Mouse (Mus musculus): ENCODE measurements around the gene Wdfy2. TPM values are rescaled to one million over a fixed set of nuclear protein-coding genes. Genes with fewer than 3 reads are reported as not detected.

Gene Wdfy2
- polyA plus RNA-seq, 1 experiment from 2014 or later, result 7.4 TPM

GRCm38 (mm10) chr14:62937675-62938074 lies 100.2 kb downstream of the Wdfy2 start:
- Histone ChIP-seq H3K4me3 (replicated peaks) (no peak overlapping the region), H3K4me2 (no peak overlapping the region), H3K27me3 (replicated peaks) (no peaks in the 10 kb centered on the region), H3K36me3 (peaks cover 6% of the 10 kb centered on the region; the same call in 1 of the 2 replicates), H3K4me1 (peaks cover 6% of the 10 kb centered on the region; the same call in 1 of the 2 replicates), H3K9me3 (replicated peaks) (no peaks in the 10 kb centered on the region), H3K27ac (replicated peaks) (no peak overlapping the region), H3K9ac (replicated peaks) (no peak overlapping the region)
- WGBS, result 43% methylated on average over 5 of the region's 5 CpGs
- no peak for ATAC-seq (ENCODE audit: low FRiP score)

- no peaks in the 10 kb centered on the region for H3K27me3 ChIP-seq (replicated peaks)
These were observed 102.0 kb downstream of the Wdfy2 start for GRCm38 (mm10) chr14:62939435-62939834.

GRCm38 (mm10) chr14:62940383-62941074 lies 103.1 kb downstream of the Wdfy2 start:
- 73% methylated on average over 14 of the region's 14 CpGs for WGBS
- no peak overlapping the region for H3K9ac ChIP-seq (replicated peaks)
- no peak overlapping the region for H3K4me3 ChIP-seq (replicated peaks)
- no peak overlapping the region for H3K4me2 ChIP-seq
- peaks cover 6% of the 10 kb centered on the region; the same call in 1 of the 2 replicates for H3K4me1 ChIP-seq
- H3K9me3 ChIP-seq (replicated peaks), result no peaks in the 10 kb centered on the region
- no peak overlapping the region for H3K27ac ChIP-seq (replicated peaks)
- peaks cover 14% of the 10 kb centered on the region; the same call in 1 of the 2 replicates for H3K36me3 ChIP-seq
- ATAC-seq (ENCODE audit: low FRiP score), result no peak
- no peaks in the 10 kb centered on the region for H3K27me3 ChIP-seq (replicated peaks)

More at GRCm38 (mm10) chr14:62939435-62939834, 102.0 kb downstream of the Wdfy2 start:
- Histone ChIP-seq H3K4me2 (no peak overlapping the region), H3K27ac (replicated peaks) (no peak overlapping the region), H3K4me1 (peaks cover 6% of the 10 kb centered on the region; the same call in 1 of the 2 replicates), H3K9me3 (replicated peaks) (no peaks in the 10 kb centered on the region), H3K36me3 (peaks cover 11% of the 10 kb centered on the region; the same call in 1 of the 2 replicates), H3K4me3 (replicated peaks) (no peak overlapping the region), H3K9ac (replicated peaks) (no peak overlapping the region)
- 95% methylated on average over 3 of the region's 3 CpGs for WGBS
- no peak for ATAC-seq (ENCODE audit: low FRiP score)

GRCm38 (mm10) chr14:62946794-62947193 lies 109.3 kb downstream of the Wdfy2 start:
- no peak overlapping the region for H3K4me3 ChIP-seq (replicated peaks)
- no peaks in the 10 kb centered on the region for H3K9me3 ChIP-seq (replicated peaks)
- no peak overlapping the region for H3K9ac ChIP-seq (replicated peaks)
- peaks cover 16% of the 10 kb centered on the region for H3K36me3 ChIP-seq
- H3K4me2 ChIP-seq, result no peak overlapping the region
- H3K27me3 ChIP-seq (replicated peaks), result no peaks in the 10 kb centered on the region
- ATAC-seq (ENCODE audit: low FRiP score), result no peak
- H3K27ac ChIP-seq (replicated peaks), result no peak overlapping the region
- H3K4me1 ChIP-seq, result peaks cover 9% of the 10 kb centered on the region
- 90% methylated on average over 3 of the region's 3 CpGs for WGBS

- no peak for ATAC-seq (ENCODE audit: low FRiP score)
- Histone ChIP-seq H3K36me3 (peaks cover 45% of the 10 kb centered on the region), H3K9me3 (replicated peaks) (no peaks in the 10 kb centered on the region), H3K4me1 (no peaks in the 10 kb centered on the region), H3K27me3 (replicated peaks) (no peaks in the 10 kb centered on the region), H3K4me2 (no peak overlapping the region), H3K27ac (replicated peaks) (no peak overlapping the region), H3K4me3 (replicated peaks) (no peak overlapping the region), H3K9ac (replicated peaks) (no peak overlapping the region)
- whole genome bisulfite sequencing, result 92% methylated on average over 9 of the region's 9 CpGs
These were observed 118.6 kb downstream of the Wdfy2 start for GRCm38 (mm10) chr14:62956091-62956490.

- no peak overlapping the region for H3K9ac ChIP-seq (replicated peaks)
- 0 out of 2 replicates have a peak, but pooled peaks cover 5% of the 10 kb centered on the region for H3K36me3 ChIP-seq
- H3K4me1 ChIP-seq, result peaks cover 11% of the 10 kb centered on the region
- no peaks in the 10 kb centered on the region for H3K27me3 ChIP-seq (replicated peaks)
- H3K27ac ChIP-seq (replicated peaks), result no peak overlapping the region
- no peak overlapping the region for H3K4me2 ChIP-seq
- 85% methylated on average over 4 of the region's 4 CpGs for WGBS
- ATAC-seq (ENCODE audit: low FRiP score), result no peak
- no peaks in the 10 kb centered on the region for H3K9me3 ChIP-seq (replicated peaks)
- H3K4me3 ChIP-seq (replicated peaks), result no peak overlapping the region
These were observed 126.2 kb downstream of the Wdfy2 start for GRCm38 (mm10) chr14:62963632-62964031.

- Histone ChIP-seq H3K27me3 (replicated peaks) (no peaks in the 10 kb centered on the region), H3K9ac (replicated peaks) (no peak overlapping the region), H3K36me3 (no peaks in the 10 kb centered on the region), H3K4me2 (peak overlapping the region; percentile 44; the same call in 1 of the 2 replicates), H3K27ac (replicated peaks) (no peak overlapping the region), H3K9me3 (replicated peaks) (no peaks in the 10 kb centered on the region), H3K4me3 (replicated peaks) (no peak overlapping the region), H3K4me1 (peaks cover 11% of the 10 kb centered on the region)
- 79% methylated on average over 5 of the region's 5 CpGs for whole genome bisulfite sequencing
- ATAC-seq (ENCODE audit: low FRiP score), result no peak
These were observed 127.9 kb downstream of the Wdfy2 start for GRCm38 (mm10) chr14:62965342-62965741.

GRCm38 (mm10) chr14:62965811-62966520 lies 128.5 kb downstream of the Wdfy2 start:
- 0 out of 2 replicates have a peak overlapping the region, but pooled peaks have one; percentile 15 for H3K4me3 ChIP-seq (replicated peaks)
- ATAC-seq (ENCODE audit: low FRiP score), result peak; percentile 21; the same call in 1 of the 2 replicates
- H3K9ac ChIP-seq (replicated peaks), result no peak overlapping the region; the same call in 1 of the 2 replicates
- H3K9me3 ChIP-seq (replicated peaks), result no peaks in the 10 kb centered on the region
- no peak overlapping the region for H3K27ac ChIP-seq (replicated peaks)
- H3K4me2 ChIP-seq, result peak overlapping the region; percentile 44
- peaks cover 11% of the 10 kb centered on the region for H3K4me1 ChIP-seq
- H3K27me3 ChIP-seq (replicated peaks), result no peaks in the 10 kb centered on the region
- no peaks in the 10 kb centered on the region for H3K36me3 ChIP-seq
- WGBS, result 17% methylated on average over 15 of the region's 15 CpGs

GRCm38 (mm10) chr14:62975046-62975445 lies 137.6 kb downstream of the Wdfy2 start:
- ATAC-seq (ENCODE audit: low FRiP score), result no peak
- WGBS, result 10% methylated on average over 5 of the region's 5 CpGs
- Histone ChIP-seq H3K4me2 (no peak overlapping the region), H3K4me1 (no peaks in the 10 kb centered on the region), H3K27me3 (replicated peaks) (no peaks in the 10 kb centered on the region), H3K36me3 (no peaks in the 10 kb centered on the region), H3K9ac (replicated peaks) (no peak overlapping the region), H3K4me3 (replicated peaks) (no peak overlapping the region), H3K9me3 (replicated peaks) (no peaks in the 10 kb centered on the region), H3K27ac (replicated peaks) (no peak overlapping the region)

- Histone ChIP-seq H3K4me1 (no peaks in the 10 kb centered on the region), H3K9ac (replicated peaks) (no peak overlapping the region), H3K27me3 (replicated peaks) (no peaks in the 10 kb centered on the region), H3K4me2 (no peak overlapping the region), H3K27ac (replicated peaks) (no peak overlapping the region), H3K9me3 (replicated peaks) (no peaks in the 10 kb centered on the region), H3K4me3 (replicated peaks) (no peak overlapping the region), H3K36me3 (no peaks in the 10 kb centered on the region)
- ATAC-seq (ENCODE audit: low FRiP score), result no peak
- 75% methylated on average over 1 of the region's 1 CpGs for WGBS
These were observed 142.3 kb downstream of the Wdfy2 start for GRCm38 (mm10) chr14:62979815-62980214.

- Histone ChIP-seq H3K9ac (replicated peaks) (no peak within 1 kb of the TSS), H3K36me3 (no peaks in the 10 kb centered on the region), H3K27ac (replicated peaks) (no peak within 1 kb of the TSS), H3K27me3 (replicated peaks) (no peaks in the 10 kb centered on the region), H3K4me2 (no peak within 1 kb of the TSS), H3K4me3 (replicated peaks) (no peak within 1 kb of the TSS), H3K9me3 (replicated peaks) (no peaks in the 10 kb centered on the region), H3K4me1 (no peaks in the 10 kb centered on the region)
- WGBS, result 73% methylated on average over 1 of the region's 1 CpGs
- ATAC-seq (ENCODE audit: low FRiP score), result no peak
These were observed 146.9 kb downstream of the Wdfy2 start, which contains the start of gene Defb48 for GRCm38 (mm10) chr14:62984410-62984809. Gene Defb48, minus strand, starts transcription at chr14:62984510.

- Histone ChIP-seq H3K4me2 (no peak overlapping the region), H3K4me3 (replicated peaks) (no peak overlapping the region), H3K9ac (replicated peaks) (no peak overlapping the region), H3K36me3 (no peaks in the 10 kb centered on the region), H3K9me3 (replicated peaks) (no peaks in the 10 kb centered on the region), H3K27me3 (replicated peaks) (no peaks in the 10 kb centered on the region), H3K4me1 (no peaks in the 10 kb centered on the region), H3K27ac (replicated peaks) (no peak overlapping the region)
- WGBS, result 91% methylated on average over 3 of the region's 3 CpGs
- ATAC-seq (ENCODE audit: low FRiP score), result no peak
These were observed 153.8 kb downstream of the Wdfy2 start for GRCm38 (mm10) chr14:62991271-62991670.
